12 mouse cellular contexts compared by ENCODE assay signal in the genomic region with DNA sequence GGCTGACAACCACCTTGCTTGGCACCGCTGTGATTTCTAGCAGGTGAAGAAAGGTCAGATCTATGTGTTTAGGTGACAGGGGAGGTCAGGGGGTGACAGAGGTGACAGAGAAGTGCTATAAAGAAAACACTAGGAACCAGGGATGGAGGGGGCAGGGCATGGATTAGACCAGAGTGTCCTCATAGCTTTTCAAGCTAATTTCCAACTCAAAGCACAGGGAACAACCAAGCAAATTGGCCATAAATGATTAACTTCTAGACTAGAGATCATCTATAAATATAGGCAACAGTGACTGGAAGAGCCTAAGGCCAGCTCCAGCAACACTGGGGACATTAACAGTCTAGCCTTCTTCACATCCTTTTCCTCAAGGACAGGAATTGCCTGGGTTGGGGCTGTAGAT.
A peak's percentile ranks its signal among the peaks of the same experiment; 100 is the strongest.
DNase-seq lines count a peak whose midpoint lies in the region; ATAC-seq and TF ChIP-seq lines count a peak whose summit lies in the region.
"Had no signal": no experiment of that assay in that cellular context is flagged by ENCODE, and none has a peak within 500 bp of the region (broad histone marks: within the 10 kb centered on the region; RNA-seq: fewer than 3 reads in every experiment).

No protein-coding gene starts in this region.

- WGBS in hindbrain, embryonic 10.5 days, result 79% methylated on average over 1 of the region's 1 CpGs
- WGBS in hindbrain, postnatal 0 days, result 76% methylated on average over 1 of the region's 1 CpGs
- 91% methylated on average over 1 of the region's 1 CpGs for WGBS in midbrain, embryonic 13.5 days

- DNase-seq in hindbrain, embryonic 10.5 days (ENCODE audit: low spot score), result no peak
- no peak for DNase-seq in hindbrain, postnatal 0 days (ENCODE audit: low spot score)
- DNase-seq in kidney, adult 11 months, result peak; percentile 69
- peak; percentile 60 to 73 for DNase-seq in kidney, postnatal 36 days
- no peak for DNase-seq in thymus, postnatal 36 days
- DNase-seq in urinary bladder, postnatal 4 days (ENCODE audit: low spot score in 2 of 2), result no peak
- DNase-seq: cerebellum, adult 2 months; heart, postnatal 36 days had no signal

- ATAC-seq in hindbrain, postnatal 0 days, result no peak
- no peak for ATAC-seq in midbrain, embryonic 13.5 days
- no peak for ATAC-seq in granulocyte monocyte progenitor cell, adult 5-6 weeks (replicated peaks; ENCODE audit: poor library complexity, severe bottlenecking)

- no peak overlapping the region for H3K4me3 ChIP-seq in hindbrain, embryonic 10.5 days
- H3K4me3 ChIP-seq in hindbrain, postnatal 0 days (ENCODE audit: low read length), result no peak overlapping the region
- H3K4me3 ChIP-seq in midbrain, embryonic 13.5 days (replicated peaks), result no peak overlapping the region
- H3K4me3 ChIP-seq: limb, embryonic 12.5 days; myocyte had no signal

- H3K36me3 ChIP-seq in hindbrain, embryonic 10.5 days, result no peaks in the 10 kb centered on the region
- H3K36me3 ChIP-seq in hindbrain, postnatal 0 days (ENCODE audit: insufficient read depth, low read length), result no peaks in the 10 kb centered on the region
- H3K36me3 ChIP-seq in midbrain, embryonic 13.5 days, result no peaks in the 10 kb centered on the region
- H3K36me3 ChIP-seq: limb, embryonic 12.5 days had no signal

- H3K27me3 ChIP-seq in hindbrain, embryonic 10.5 days (ENCODE audit: insufficient read depth, poor library complexity, severe bottlenecking), result no peaks in the 10 kb centered on the region
- no peaks in the 10 kb centered on the region for H3K27me3 ChIP-seq in hindbrain, postnatal 0 days (ENCODE audit: insufficient read depth, low read length)
- H3K27me3 ChIP-seq in midbrain, embryonic 13.5 days, result no peaks in the 10 kb centered on the region
- H3K27me3 ChIP-seq: limb, embryonic 12.5 days had no signal

- H3K4me2 ChIP-seq in hindbrain, postnatal 0 days (ENCODE audit: low read depth, low read length), result no peak overlapping the region
- H3K4me2 ChIP-seq in midbrain, embryonic 13.5 days (replicated peaks), result no peak overlapping the region
- H3K4me2 ChIP-seq: limb, embryonic 12.5 days had no signal

- TF ChIP-seq CTCF in hindbrain, postnatal 0 days (IDR thresholded peaks at IDR 0.05; ENCODE audit: low read depth), result no peak

- peaks cover 15% of the 10 kb centered on the region for H3K4me1 ChIP-seq in hindbrain, embryonic 10.5 days (replicated peaks)
- H3K4me1 ChIP-seq in hindbrain, postnatal 0 days (ENCODE audit: insufficient read depth, low read length), result no peaks in the 10 kb centered on the region
- peaks cover 22% of the 10 kb centered on the region for H3K4me1 ChIP-seq in midbrain, embryonic 13.5 days (replicated peaks)

- no peaks in the 10 kb centered on the region for H3K9me3 ChIP-seq in hindbrain, embryonic 10.5 days
- no peaks in the 10 kb centered on the region for H3K9me3 ChIP-seq in hindbrain, postnatal 0 days (ENCODE audit: low read length)
- H3K9me3 ChIP-seq in midbrain, embryonic 13.5 days, result no peaks in the 10 kb centered on the region
- H3K9me3 ChIP-seq: limb, embryonic 12.5 days had no signal

- peak overlapping the region; percentile 45; the same call in 1 of the 2 replicates for H3K27ac ChIP-seq in hindbrain, embryonic 10.5 days
- H3K27ac ChIP-seq in hindbrain, postnatal 0 days, result no peak overlapping the region
- H3K27ac ChIP-seq in midbrain, embryonic 13.5 days, result peak overlapping the region; percentile 44
- H3K27ac ChIP-seq: limb, embryonic 12.5 days had no signal

- no peak overlapping the region for H3K9ac ChIP-seq in hindbrain, postnatal 0 days (replicated peaks; ENCODE audit: low read length)
- no peak overlapping the region for H3K9ac ChIP-seq in midbrain, embryonic 13.5 days (replicated peaks)
- H3K9ac ChIP-seq: limb, embryonic 12.5 days had no signal

Comparison
In these comparisons a context has a peak if more than half of its experiments do, and no peak if none do; other contexts are left out.
1. DNase-seq: peak in kidney, adult 11 months (single experiment) and kidney, postnatal 36 days (2 of 2); none in hindbrain, embryonic 10.5 days (single experiment), hindbrain, postnatal 0 days (single experiment), thymus, postnatal 36 days (0 of 2) and urinary bladder, postnatal 4 days (0 of 2).